Mouse (Mus musculus) myocyte (in vitro differentiated cells): ENCODE data around the gene Brdt.

Experiments
- MYOD1 ChIP-seq, 3 experiments: IDR thresholded peaks; one replicate each; pipeline ENCODE4 v1.6.1; 2011; ENCODE audit warnings: control low read depth in 2 of 3, low read depth in 2 of 3, mild to moderate bottlenecking in 2 of 3, moderate library complexity in 1 of 3; ENCODE audit not compliant: insufficient read length in 2 of 3, control insufficient read depth in 1 of 3
- POLR2A ChIP-seq: IDR thresholded peaks from one replicate; pipeline ENCODE4 v1.6.1; 2011; ENCODE audit warnings: low read depth, mild to moderate bottlenecking, control low read depth, moderate library complexity; ENCODE audit not compliant: insufficient read length
- TCF3 ChIP-seq: IDR thresholded peaks from one replicate; pipeline ENCODE4 v1.6.1; 2011; ENCODE audit warnings: low read depth, control low read depth; ENCODE audit not compliant: insufficient read length
- USF1 ChIP-seq: IDR thresholded peaks from one replicate; pipeline ENCODE4 v1.6.1; 2011; ENCODE audit warnings: low read depth, mild to moderate bottlenecking, control low read depth, moderate library complexity

GRCm38 (mm10) chr5:107403011-107403946 is 72.3 kb downstream of the Brdt start:
- TF ChIP-seq USF1 (no peak), TCF3 (no peak), POLR2A (no peak), MYOD1 (IDR thresholded peaks at IDR 0.05; ENCODE audit: control insufficient read depth in 1 of 3, insufficient read length in 2 of 3, low read depth in 2 of 3) (no peak)
